8 mouse cellular contexts compared by ENCODE assay signal in genomic region chr11:75533314-75534015, GRCm38 (mm10). TPM values are rescaled to one million over a fixed set of nuclear protein-coding genes. Genes with fewer than 3 reads are reported as not detected.
DNase-seq lines count a peak whose midpoint lies in the region; ATAC-seq and TF ChIP-seq lines count a peak whose summit lies in the region.

No protein-coding gene starts in this region.

- no peak for TF ChIP-seq CTCF in thymus, adult 2 months (IDR thresholded peaks at IDR 0.05; ENCODE audit: borderline replicate concordance, control insufficient read depth, extremely low read depth, insufficient read depth, low read length, poor library complexity)

- H3K27me3 ChIP-seq in erythroblast, embryonic 14.5 days (ENCODE audit: control insufficient read depth), result peaks cover 20% of the 10 kb centered on the region
- no peaks in the 10 kb centered on the region for H3K27me3 ChIP-seq in thymus, adult 2 months (ENCODE audit: control insufficient read depth, insufficient read depth, low read length)
- H3K27me3 ChIP-seq in liver, embryonic 15.5 days, result peaks cover 14% of the 10 kb centered on the region

- H3K36me3 ChIP-seq in erythroblast, embryonic 14.5 days (ENCODE audit: control insufficient read depth), result no peaks in the 10 kb centered on the region
- no peaks in the 10 kb centered on the region for H3K36me3 ChIP-seq in thymus, adult 2 months (ENCODE audit: control insufficient read depth, insufficient read depth, low read length)
- H3K36me3 ChIP-seq in liver, embryonic 15.5 days (replicated peaks), result no peaks in the 10 kb centered on the region

- 22% methylated on average over 6 of the region's 6 CpGs for WGBS in thymus, adult 2 months
- WGBS in liver, embryonic 15.5 days (ENCODE audit: insufficient replicate concordance), result 48% methylated on average over 6 of the region's 6 CpGs

- no peak for DNase-seq in thymus, adult 2 months
- no peak for DNase-seq in thymus, adult 18-20 months
- DNase-seq in urinary bladder, postnatal 4 days (ENCODE audit: low spot score in 2 of 2), result no peak
- DNase-seq in adrenal gland, adult (ENCODE audit: inconsistent age in 2 of 2, low spot score in 1 of 2), result no peak
- no peak for DNase-seq in gastrocnemius, adult 8-10 months (ENCODE audit: low spot score in 2 of 2)

- peak overlapping the region; percentile 98 for H3K4me2 ChIP-seq in liver, embryonic 15.5 days

- ATAC-seq in erythroblast, adult 5-6 weeks (replicated peaks; ENCODE audit: low FRiP score, poor library complexity, severe bottlenecking), result no peak
- no peak for ATAC-seq in liver, embryonic 15.5 days (ENCODE audit: insufficient read depth)

- H3K4me3 ChIP-seq in erythroblast, embryonic 14.5 days (replicated peaks), result peak overlapping the region; percentile 4
- peak overlapping the region; percentile 65 for H3K4me3 ChIP-seq in thymus, adult 2 months (ENCODE audit: control insufficient read depth, insufficient read depth, low read length)
- peak overlapping the region; percentile 80 for H3K4me3 ChIP-seq in liver, embryonic 15.5 days (replicated peaks)

- H3K9me3 ChIP-seq in erythroblast, embryonic 14.5 days (ENCODE audit: control insufficient read depth, low read length), result no peaks in the 10 kb centered on the region
- no peaks in the 10 kb centered on the region for H3K9me3 ChIP-seq in liver, embryonic 15.5 days (replicated peaks)

- peak overlapping the region; percentile 97 for H3K27ac ChIP-seq in thymus, adult 2 months (ENCODE audit: control insufficient read depth, insufficient read depth, low read length)
- H3K27ac ChIP-seq in liver, embryonic 15.5 days (replicated peaks), result peak overlapping the region; percentile 68

- H3K4me1 ChIP-seq in erythroblast, embryonic 14.5 days (ENCODE audit: control insufficient read depth), result peaks cover 50% of the 10 kb centered on the region
- peaks cover 38% of the 10 kb centered on the region for H3K4me1 ChIP-seq in thymus, adult 2 months (replicated peaks; ENCODE audit: control insufficient read depth, insufficient read depth, low read length)
- peaks cover 58% of the 10 kb centered on the region for H3K4me1 ChIP-seq in liver, embryonic 15.5 days (replicated peaks)

- H3K9ac ChIP-seq in liver, embryonic 15.5 days, result no peak overlapping the region

- no peak for TF ChIP-seq POLR2A in thymus, adult 2 months (IDR thresholded peaks at IDR 0.05; ENCODE audit: control insufficient read depth, extremely low read depth, insufficient read depth, low read length, poor library complexity)

RNA-seq across cellular contexts. Expression of gene Slc43a2, which starts 2.0 kb away (rescaled TPM):
- polyA plus RNA-seq in erythroblast, embryonic 14.5 days (2012), result 0.29 and 0.56 TPM in 2 replicates
- 6.7 and 11.9 TPM in 2 replicates for total RNA-seq in erythroblast, adult 5-6 weeks (2015; ENCODE audit: low replicate concordance)
- 9.1 and 14.9 TPM in 2 replicates for total RNA-seq in erythroblast, adult 5-6 weeks (2017; ENCODE audit: low replicate concordance)
- 207 and 214 TPM in 2 replicates for polyA plus RNA-seq in thymus, adult 2 months (2012; rRNA removed)
- 4.2 and 5.8 TPM in 2 replicates for polyA plus RNA-seq in liver, embryonic 15.5 days (2015; fragmentation: Nextera tagmentation; extraction: Ambion mirVana)
- total RNA-seq in gastrocnemius, adult 8-10 months (2022), result 10 to 100 TPM; 22.0 to 28.2 (median 24.4) TPM

RNA-seq across cellular contexts. Expression of gene Scarf1, which starts 20.1 kb away (rescaled TPM):
- 0.04 and 0.06 TPM in 2 replicates for polyA plus RNA-seq in erythroblast, embryonic 14.5 days (2012)
- 0.42 TPM in 1 of 2 replicates, not detected in the other for total RNA-seq in erythroblast, adult 5-6 weeks (2015; ENCODE audit: low replicate concordance)
- total RNA-seq in erythroblast, adult 5-6 weeks (2017; ENCODE audit: low replicate concordance), result 0.42 and 1.4 TPM in 2 replicates
- polyA plus RNA-seq in thymus, adult 2 months (2012; rRNA removed), result 4.7 and 4.8 TPM in 2 replicates
- 2.8 and 3.6 TPM in 2 replicates for polyA plus RNA-seq in liver, embryonic 15.5 days (2015; fragmentation: Nextera tagmentation; extraction: Ambion mirVana)
- total RNA-seq in gastrocnemius, adult 8-10 months (2022), result 1 to 10 TPM; 1.6 to 2.8 (median 2.1) TPM

RNA-seq across cellular contexts. Expression of gene Rilp, which starts 23.6 kb away (rescaled TPM):
- 0.10 TPM in 1 of 2 replicates, not detected in the other for polyA plus RNA-seq in erythroblast, embryonic 14.5 days (2012)
- total RNA-seq in erythroblast, adult 5-6 weeks (2015; ENCODE audit: low replicate concordance), result not detected in 2 replicates
- total RNA-seq in erythroblast, adult 5-6 weeks (2017; ENCODE audit: low replicate concordance), result not detected in 2 replicates
- polyA plus RNA-seq in thymus, adult 2 months (2012; rRNA removed), result 3.0 and 3.2 TPM in 2 replicates
- polyA plus RNA-seq in liver, embryonic 15.5 days (2015; fragmentation: Nextera tagmentation; extraction: Ambion mirVana), result 3.7 TPM in 2 replicates
- total RNA-seq in gastrocnemius, adult 8-10 months (2022), result 10 to 100 TPM; 28.7 to 34.0 (median 30.9) TPM

RNA-seq across cellular contexts. Expression of gene Prpf8, which starts 46.8 kb away (rescaled TPM):
- 2.2 and 4.5 TPM in 2 replicates for polyA plus RNA-seq in erythroblast, embryonic 14.5 days (2012)
- 42.3 and 43.5 TPM in 2 replicates for total RNA-seq in erythroblast, adult 5-6 weeks (2015; ENCODE audit: low replicate concordance)
- 26.5 and 27.0 TPM in 2 replicates for total RNA-seq in erythroblast, adult 5-6 weeks (2017; ENCODE audit: low replicate concordance)
- 142 and 161 TPM in 2 replicates for polyA plus RNA-seq in thymus, adult 2 months (2012; rRNA removed)
- 25.8 and 28.0 TPM in 2 replicates for polyA plus RNA-seq in liver, embryonic 15.5 days (2015; fragmentation: Nextera tagmentation; extraction: Ambion mirVana)
- 10 to 100 TPM; 73.7 to 90.1 (median 78.3) TPM for total RNA-seq in gastrocnemius, adult 8-10 months (2022)

RNA-seq across cellular contexts. Expression of gene Pitpna, which starts 54.4 kb away (rescaled TPM):
- polyA plus RNA-seq in erythroblast, embryonic 14.5 days (2012), result 2.2 and 2.7 TPM in 2 replicates
- total RNA-seq in erythroblast, adult 5-6 weeks (2015; ENCODE audit: low replicate concordance), result 44.7 and 47.5 TPM in 2 replicates
- 16.2 and 22.4 TPM in 2 replicates for total RNA-seq in erythroblast, adult 5-6 weeks (2017; ENCODE audit: low replicate concordance)
- polyA plus RNA-seq in thymus, adult 2 months (2012; rRNA removed), result 99.7 and 108 TPM in 2 replicates
- 30.7 and 33.1 TPM in 2 replicates for polyA plus RNA-seq in liver, embryonic 15.5 days (2015; fragmentation: Nextera tagmentation; extraction: Ambion mirVana)
- total RNA-seq in gastrocnemius, adult 8-10 months (2022), result 100 to 1,000 TPM; 153 to 214 (median 207) TPM

Comparison
In these comparisons a context has a peak if more than half of its experiments do, and no peak if none do; other contexts are left out.
1. H3K4me3 ChIP-seq: peak in every context shown above with its lines; median percentile 80 in liver, embryonic 15.5 days; 65 in thymus, adult 2 months; 4 in erythroblast, embryonic 14.5 days.
2. RNA of gene Slc43a2, which starts 2.0 kb away (polyA plus RNA-seq): 207 to 214 TPM in thymus, adult 2 months; 4.2 to 5.8 TPM in liver, embryonic 15.5 days and 0.29 to 0.56 TPM in erythroblast, embryonic 14.5 days; every median in the first group is over 10 times any median in the second.